Mouse (Mus musculus): ENCODE measurements at regions not wholly inside any gene's neighbourhood (a gene's known extent, or its start where the extent isn't known, plus 50 kb on each side); places are given as distances from the start of the nearest gene placed in this dataset.

DNA sequence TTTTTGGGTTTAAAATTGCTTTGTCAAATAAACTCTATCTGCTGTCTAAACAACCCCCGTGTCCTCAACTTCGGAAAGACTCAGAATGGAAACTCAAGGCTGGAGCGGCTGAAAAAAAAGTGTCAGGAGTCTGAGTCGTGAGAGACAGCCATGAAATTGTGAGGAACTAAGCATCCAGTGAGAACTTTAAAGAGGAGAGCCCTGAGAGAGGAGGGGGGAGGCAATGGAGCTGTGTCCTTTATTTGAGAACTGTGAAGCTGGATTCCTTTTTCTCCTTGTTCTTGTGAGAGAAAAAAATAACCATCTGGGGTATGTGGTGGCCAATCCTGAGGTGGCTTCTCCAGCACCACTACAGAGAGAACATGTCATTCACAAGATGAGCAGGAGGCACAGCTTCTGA is 336.9 kb upstream of the Dynlrb2 start:
- DNase-seq (ENCODE audit: low spot score in 2 of 2), result no peak
- intact Hi-C loops (cut with DNase I), result no loop called here

DNA sequence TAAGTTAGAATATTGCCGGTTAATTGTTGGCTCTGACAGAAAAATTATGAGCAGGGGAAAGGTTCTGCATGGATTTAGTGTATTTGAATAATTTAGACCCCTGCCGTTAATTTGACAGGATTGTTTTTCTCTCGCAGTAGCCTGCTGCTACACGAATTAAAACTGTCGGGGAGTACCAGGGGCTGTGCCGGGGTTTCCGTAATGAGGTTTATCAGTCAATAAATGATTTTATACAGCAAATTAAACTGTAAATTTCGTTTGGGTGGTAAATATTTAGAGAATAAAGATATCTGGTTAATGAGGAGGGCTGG is 339.8 kb upstream of the Dynlrb2 start:
- intact Hi-C loops (cut with DNase I), result no loop called here

DNA sequence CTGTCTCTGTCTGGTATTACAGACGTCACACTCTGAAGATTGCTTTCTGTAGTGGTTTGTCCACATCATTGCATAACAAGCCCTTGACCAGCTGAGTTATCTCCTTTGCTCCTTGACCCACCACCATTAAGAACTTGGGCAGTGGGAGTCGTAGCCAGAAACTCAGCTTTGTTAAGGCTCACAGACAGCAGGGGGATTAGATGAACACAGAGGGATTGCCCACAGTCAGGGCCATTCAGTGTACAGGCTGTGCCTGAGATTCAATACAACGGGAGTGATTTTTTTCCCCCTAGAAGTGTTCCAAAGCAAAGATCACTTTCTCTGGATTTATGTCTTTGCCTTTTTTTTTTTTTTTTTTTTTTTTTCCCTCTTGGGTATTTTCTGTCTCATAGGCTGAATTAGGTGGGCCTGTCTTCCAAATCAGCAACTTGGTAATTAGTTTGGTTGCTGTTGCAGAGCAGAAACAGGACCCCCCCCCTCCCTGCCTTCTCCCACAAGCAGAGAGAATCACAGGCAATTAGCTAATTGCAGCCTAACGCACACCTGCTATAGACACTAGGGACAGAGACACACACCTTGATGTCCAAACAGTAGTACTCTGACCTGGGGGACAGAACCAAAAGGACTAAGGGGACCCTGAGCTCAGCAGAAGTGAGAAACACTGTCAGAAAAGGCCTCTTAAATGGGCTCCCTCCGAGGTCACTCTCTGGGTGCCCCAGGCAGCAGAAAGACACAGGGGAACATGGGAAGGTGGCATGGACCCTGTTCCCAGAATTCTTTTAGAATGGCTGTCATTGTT is 340.4 kb upstream of the Dynlrb2 start:
- intact Hi-C loops (cut with DNase I), result no loop called here

More for the DNA sequence above, 339.8 kb upstream of the Dynlrb2 start:
- no peak for DNase-seq (ENCODE audit: low spot score in 2 of 2)

DNA sequence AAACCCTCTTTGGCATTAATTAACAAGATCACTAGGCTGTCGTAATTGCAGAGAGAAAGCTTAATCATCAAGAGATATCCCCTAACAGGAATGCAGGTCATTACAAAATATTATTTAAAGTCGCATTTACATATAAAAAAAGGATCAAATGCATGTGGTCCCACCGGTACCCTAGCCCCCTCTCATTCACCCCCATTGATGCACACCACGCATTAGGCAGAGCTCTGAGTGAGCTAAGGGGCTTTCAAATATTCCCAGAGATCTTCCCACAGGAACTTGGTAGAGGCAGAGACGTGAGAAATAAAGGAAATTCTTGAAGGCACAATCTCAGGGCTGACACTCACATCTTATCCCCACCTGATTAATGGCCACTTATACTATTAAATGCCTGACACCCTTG is 343.8 kb upstream of the Dynlrb2 start:
- intact Hi-C loops (cut with DNase I), result no loop called here
- no peak for DNase-seq (ENCODE audit: low spot score in 2 of 2)

More for the DNA sequence above, 340.4 kb upstream of the Dynlrb2 start:
- DNase-seq (ENCODE audit: low spot score in 2 of 2), result no peak

DNA sequence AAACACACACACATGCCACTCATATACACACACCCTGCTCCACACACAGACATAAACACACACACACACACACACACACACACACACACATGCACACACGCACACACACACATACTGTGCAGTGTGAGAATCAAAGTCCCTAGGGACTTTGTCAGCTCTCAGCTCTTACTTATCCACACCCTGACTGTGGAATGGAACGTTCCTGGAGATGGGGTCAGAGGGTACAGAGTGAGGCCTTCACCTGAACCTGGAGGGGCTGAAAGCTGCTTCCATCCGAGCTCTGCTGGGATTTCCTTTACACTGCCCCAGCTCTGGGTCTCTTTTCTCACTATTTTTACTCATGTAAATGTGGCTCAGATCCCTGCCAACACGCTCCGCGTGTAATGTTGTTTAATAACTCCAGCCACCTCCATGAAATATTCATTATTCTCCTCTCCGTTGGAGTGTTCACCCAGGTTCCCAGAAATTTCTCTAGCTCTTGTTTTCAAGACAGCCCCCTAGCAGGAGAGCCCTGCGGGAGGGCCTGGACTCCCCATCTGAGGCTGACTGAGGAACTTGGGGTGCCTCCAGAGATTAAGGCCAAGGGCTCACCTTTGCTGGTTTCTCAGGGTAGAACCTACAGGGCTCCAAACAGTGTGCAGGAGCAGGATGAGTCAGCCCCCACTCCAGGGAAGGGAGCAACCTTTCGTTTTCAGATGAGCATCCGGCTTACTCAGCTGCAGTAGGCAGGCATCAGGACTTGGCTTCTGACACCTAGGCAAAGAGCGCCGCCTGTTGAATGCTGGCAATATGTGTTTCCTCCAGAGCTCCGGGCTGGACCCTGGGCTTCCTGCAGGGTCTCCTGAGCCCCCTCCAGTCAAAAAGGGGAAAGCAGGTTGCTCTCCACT is 360.8 kb upstream of the Dynlrb2 start:
- intact Hi-C loops (cut with DNase I), result no loop called here
- peak; percentile 51 to 70 for DNase-seq (ENCODE audit: low spot score in 2 of 2)

DNA sequence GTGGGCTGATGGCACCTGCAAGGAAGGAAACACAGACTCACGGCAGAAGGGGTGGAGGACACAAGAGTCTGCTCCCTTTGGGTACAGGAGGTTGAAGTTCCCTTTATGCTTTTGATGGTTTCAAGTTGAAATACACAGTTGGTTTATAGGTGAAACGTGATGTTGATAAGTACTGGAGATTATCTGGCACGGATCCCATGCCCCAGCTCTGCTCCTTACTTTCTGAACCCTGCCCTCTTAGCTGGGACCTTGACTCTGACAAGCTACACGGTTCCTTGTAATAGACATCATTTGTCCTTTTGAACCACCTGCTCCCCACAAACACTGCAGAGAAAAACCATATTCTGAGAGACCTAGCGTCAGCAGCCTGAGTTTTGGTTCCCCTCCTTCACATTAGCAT is 363.4 kb upstream of the Dynlrb2 start:
- no peak for DNase-seq (ENCODE audit: low spot score in 2 of 2)
- intact Hi-C loops (cut with DNase I), result no loop called here

DNA sequence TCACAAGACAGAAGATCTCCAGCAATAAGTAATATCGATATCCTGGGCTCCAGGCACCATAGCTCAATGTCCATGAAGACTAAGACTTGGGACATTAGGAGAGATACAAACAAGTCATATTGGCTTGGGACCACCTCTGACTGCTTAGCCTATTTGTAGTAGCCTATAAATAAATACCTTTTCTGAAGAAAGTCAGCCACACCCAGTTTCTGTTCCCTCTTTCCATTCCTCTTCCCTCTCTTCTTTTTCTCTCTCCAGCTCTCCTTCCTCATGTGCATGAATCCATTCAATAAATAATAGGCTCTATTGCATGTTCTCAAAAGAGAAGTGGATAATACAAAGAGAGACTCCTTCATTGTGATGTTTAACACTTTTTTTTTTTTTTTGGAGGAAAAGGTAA is 364.8 kb upstream of the Dynlrb2 start:
- intact Hi-C loops (cut with DNase I), result no loop called here

DNA sequence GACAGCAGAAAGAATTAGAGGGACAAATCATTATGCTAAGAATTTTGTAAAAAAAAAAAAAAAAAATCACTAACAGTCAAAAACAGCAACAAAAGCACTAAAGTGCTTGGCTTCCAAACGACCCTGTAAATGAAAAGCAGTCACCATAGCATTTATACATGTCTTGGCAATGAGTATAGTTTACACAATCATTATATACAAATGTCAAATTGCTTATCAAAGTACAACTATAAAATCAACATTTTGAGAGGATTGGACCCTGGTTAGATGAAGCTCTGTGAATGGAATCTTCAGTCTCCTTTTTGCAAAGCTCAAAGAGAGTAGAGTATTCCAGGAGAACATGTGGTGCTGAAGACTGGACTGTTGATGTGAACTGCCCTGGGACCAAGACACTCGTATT is 367.0 kb upstream of the Dynlrb2 start:
- intact Hi-C loops (cut with DNase I), result no loop called here
- no peak for DNase-seq (ENCODE audit: low spot score in 2 of 2)

More for the DNA sequence above, 364.8 kb upstream of the Dynlrb2 start:
- DNase-seq (ENCODE audit: low spot score in 2 of 2), result no peak

DNA sequence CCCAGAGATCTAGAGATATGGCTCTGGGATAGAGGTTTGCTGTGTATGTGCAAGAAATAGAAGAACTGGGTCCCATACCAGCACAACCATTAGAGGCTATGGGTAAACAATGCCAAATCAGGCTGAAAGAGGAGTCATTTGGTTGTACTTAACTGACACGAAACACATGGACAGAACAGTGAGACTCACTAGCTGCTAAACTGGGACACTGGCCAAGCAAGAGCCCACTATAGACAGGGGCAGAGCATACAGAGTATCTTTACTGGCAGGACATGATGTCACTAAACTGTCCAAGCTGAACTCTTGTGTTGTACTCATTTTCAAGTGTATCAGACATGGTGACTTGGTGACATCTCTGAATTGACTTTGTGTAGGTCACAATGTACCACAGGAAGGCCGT is 371.3 kb upstream of the Dynlrb2 start:
- DNase-seq (ENCODE audit: low spot score in 2 of 2), result no peak
- intact Hi-C loops (cut with DNase I), result no loop called here

DNA sequence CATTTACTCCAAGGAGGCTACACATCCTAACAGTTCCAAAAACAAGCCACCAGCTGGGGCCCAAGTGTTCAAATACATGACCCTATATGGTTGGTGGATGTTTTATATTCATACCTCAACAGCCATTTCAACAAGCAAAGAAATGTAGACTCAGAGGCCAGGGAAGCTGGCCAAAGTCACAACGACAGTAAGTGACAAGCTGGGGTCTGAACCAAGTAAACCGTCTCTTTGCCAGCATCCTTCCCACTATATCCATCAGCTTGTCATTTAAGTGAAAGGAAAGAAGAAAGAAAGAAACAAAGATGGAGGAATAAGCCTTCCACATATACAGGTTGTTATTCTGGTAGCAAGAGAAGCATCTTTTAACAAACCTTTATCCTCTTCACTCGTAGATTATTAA is 371.7 kb upstream of the Dynlrb2 start:
- DNase-seq (ENCODE audit: low spot score in 2 of 2), result no peak
- intact Hi-C loops (cut with DNase I), result no loop called here

DNA sequence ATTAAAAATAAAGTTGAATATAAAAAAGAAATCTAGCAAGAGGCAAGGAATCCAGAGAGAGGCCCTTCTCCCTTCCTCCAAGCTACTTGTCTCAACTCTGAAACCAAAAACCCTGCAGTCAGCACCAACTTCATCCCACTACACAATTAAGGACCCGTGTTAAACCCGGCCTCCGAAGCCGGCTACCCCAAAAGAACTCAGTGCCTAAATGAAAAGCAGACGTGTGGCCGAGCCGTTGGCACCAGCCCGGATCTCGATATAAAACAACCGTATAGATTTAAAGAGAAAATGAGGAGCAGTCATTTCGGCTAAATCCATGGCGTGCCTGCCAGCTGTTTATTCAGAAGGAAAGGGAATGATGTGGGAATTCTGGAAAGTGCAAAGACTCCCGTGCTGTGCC is 384.7 kb upstream of the Dynlrb2 start:
- DNase-seq (ENCODE audit: low spot score in 2 of 2), result no peak
- intact Hi-C loops (cut with DNase I), result no loop called here

DNA sequence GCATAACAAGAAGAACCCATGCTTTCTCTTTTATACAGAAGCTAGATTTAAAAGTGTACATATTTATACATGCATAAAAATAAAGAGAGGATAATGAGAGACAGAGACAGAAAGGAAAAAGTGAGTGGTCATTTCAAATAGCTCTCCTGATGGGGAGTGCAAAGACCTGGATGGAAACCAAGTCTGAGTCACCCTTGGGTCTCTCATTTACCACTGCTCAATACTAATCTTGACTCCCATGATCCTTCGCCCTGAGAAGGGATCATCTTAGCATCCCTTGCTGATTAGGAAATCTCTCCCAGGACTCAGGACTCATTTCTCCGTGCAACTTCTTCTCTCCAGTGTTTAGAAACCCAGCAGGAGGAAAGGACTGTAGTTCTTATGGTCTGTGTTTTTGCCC is 386.9 kb upstream of the Dynlrb2 start:
- DNase-seq (ENCODE audit: low spot score in 2 of 2), result no peak

DNA sequence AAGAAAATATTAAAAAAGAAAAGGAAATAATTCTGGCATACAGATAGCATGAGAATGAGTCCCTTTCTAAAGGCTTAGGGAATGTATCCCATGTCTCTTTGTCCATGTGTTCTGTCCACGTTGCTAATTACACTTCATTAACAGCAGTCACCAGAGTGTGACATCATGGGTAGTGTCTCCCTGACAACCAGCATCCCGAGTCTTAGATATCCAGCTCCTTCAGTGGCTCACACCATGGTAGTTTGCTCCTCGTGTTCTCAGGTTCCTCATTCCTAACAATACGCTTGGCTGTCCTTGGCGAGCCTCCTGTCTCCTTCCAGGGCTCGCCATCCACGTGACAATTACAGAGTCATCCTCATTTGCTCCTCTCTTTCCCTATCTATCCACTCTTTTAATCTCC is 388.1 kb upstream of the Dynlrb2 start:
- intact Hi-C loops (cut with DNase I), result no loop called here
- peak in 1 of 2 experiments; percentile 17 for DNase-seq (ENCODE audit: low spot score in 2 of 2)

More for the DNA sequence above, 386.9 kb upstream of the Dynlrb2 start:
- intact Hi-C loops (cut with DNase I), result no loop called here

DNA sequence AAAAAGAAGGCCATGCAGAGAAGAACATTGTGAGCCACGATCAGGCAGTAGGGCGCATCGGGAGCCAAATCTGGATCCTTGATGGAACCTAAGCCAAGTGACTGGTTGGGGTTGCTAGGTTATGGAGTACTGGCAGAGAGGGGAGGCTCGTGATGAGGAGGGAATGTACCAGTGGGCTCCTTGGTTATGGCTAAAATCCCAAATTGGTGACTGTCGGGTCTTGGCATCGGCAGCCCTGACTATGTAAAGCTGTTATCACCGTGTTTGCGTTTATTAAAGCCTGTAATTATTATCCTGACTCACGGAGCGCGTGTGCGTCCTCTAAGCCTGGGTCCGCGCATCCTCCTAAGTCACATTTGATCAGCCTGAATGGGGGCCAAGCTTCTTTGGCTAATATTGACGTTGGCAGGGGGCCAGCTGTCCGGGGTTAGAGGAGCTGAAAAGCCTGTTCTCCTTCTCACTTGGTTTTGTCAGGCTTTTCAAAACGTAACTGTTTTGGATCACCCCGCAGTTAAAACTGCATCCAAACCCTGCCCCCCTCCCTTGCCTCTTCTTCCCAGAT is 388.9 kb upstream of the Dynlrb2 start:
- DNase-seq (ENCODE audit: low spot score in 2 of 2), result peak; percentile 58 to 63
- intact Hi-C loops (cut with DNase I), result no loop called here

DNA sequence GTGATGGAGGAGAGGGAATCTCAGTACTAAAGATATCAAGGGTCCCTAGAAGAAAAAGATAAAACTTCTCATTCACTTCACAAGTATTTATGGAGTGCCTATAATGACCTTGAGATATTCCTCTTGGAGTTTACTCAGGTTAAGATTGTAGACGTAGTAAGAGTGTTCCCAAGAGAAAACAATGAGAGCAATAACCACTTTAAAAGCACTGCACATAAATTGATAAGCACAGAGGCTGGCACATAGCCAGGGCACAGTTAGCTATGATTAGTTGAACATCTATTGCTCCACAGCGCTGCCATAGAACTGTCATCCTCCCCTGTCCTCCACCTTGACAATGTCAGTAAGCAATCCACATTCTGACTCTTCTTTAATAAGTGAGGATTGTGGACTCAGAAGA is 389.8 kb upstream of the Dynlrb2 start:
- DNase-seq (ENCODE audit: low spot score in 2 of 2), result no peak
- intact Hi-C loops (cut with DNase I), result no loop called here

DNA sequence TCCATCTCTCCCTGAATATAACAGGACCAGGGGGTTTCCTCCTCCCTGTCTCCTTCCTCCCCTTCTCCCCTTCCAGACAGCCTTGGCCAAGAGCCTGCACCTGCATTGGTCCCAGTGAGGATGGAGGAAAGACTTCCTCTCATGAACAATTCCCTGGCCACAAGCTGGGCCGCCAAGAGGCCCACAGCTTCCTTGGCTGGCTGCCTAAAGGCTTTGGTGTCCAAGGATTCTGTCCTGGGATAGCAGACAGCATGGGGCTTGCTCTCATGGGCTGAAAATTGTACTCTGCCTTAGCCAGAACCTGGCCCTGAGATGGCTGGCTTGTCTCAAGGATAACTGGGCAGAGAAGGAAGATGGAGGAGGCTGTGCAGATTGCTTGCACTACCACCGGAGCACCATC is 390.3 kb upstream of the Dynlrb2 start:
- DNase-seq (ENCODE audit: low spot score in 2 of 2), result peak in 1 of 2 experiments; percentile 12
- intact Hi-C loops (cut with DNase I), result no loop called here

DNA sequence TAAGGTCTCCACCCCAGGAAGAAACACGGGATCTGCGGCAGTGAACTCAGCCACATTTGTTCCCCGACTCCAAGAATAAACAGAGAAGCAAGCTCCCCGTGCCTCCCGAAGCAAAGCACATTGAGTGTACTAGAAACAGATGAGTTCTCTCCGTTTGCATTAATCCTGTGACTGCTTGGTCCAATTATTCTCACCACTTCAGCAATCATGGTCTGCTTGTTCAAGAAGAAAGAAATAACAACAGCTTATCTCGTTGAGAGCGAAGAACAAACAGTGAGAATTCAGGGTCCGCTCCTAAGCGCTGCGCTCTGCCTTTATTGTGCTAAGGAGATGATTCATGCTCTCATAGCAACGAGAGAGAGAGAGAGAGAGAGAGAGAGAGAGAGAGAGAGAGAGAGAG is 393.6 kb upstream of the Dynlrb2 start:
- peak; percentile 27 to 41 for DNase-seq (ENCODE audit: low spot score in 2 of 2)
- intact Hi-C loops (cut with DNase I), result no loop called here

DNA sequence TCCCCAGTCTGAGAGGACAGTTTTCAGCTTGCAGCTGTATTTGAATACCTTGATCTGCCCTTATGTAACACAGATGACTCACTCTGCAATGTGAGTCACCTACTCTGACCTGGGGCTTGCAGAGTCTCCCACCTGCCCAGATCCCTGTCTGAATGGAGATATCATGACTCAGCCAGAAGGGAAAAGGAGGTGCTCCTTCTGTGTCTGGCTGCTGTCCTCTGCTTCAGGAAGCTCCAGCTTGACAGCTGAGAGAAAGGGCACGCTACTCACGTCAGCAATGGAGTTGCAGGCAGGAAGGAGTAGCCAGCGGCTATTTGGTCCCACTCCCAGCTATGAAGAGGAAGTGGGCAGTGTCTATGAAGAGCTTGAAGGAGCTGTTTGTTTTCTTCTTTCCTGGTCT is 389.1 kb upstream of the Maf start:
- intact Hi-C loops (cut with DNase I), result no loop called here
- no peak for DNase-seq (ENCODE audit: low spot score in 2 of 2)

DNA sequence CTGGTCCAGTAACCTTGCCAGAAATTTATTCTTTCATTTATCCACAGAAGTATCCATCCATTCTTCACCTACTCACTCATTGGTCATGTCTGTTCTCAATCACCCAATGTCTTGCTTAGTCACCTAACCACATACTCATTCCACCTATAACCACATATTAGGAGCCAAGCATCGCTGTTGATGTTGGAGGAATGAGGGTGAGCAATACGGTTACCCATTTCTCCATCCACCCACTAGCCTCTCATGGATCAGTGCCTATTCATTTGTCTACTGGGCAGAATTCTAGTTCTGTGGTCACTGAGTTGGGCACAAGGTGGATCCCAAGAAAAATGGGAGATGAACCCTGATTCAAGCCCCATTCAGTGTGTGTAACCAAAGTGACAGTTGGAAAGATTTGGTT is 375.6 kb upstream of the Maf start:
- no peak for DNase-seq (ENCODE audit: low spot score in 2 of 2)
- intact Hi-C loops (cut with DNase I), result no loop called here

DNA sequence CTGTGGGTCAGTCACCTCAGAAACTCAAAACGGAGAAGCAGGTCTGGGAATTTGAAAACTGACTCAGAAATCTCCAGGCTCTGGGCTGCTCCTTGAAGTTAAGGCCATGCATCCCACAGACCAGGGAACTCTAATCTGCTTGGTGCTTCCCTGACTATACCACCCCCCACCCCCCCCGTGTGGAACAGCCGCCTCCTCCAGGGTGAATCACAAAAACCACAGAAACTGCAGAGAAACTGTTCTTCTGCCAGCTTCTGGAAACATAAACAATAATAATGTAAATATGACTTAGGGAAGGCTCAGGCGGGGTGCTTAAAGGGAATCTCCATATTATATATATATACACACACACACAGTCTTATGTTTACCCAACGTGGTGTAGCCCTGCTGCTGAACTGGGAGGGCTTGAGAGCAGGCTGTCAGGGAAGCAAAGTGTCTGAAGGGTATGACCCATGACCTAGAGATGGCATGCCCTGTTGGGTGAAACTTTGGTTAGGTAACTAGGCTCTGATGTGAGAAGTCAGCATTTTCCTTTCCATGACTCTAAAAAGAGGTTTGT is 371.3 kb upstream of the Maf start:
- intact Hi-C loops (cut with DNase I), result no loop called here
- no peak for DNase-seq (ENCODE audit: low spot score in 2 of 2)

Measured in left cerebral cortex, postnatal 14 days (tissue).